Mouse (Mus musculus) olfactory bulb, adult 2 months (tissue): ENCODE data around the gene Ndufa4l2. TPM values are rescaled to one million over a fixed set of nuclear protein-coding genes. Genes with fewer than 3 reads are reported as not detected.

Experiments used
- H3K27ac ChIP-seq: fragments of 200-500 bp; 2 replicates; pipeline ENCODE4 v1.5.1; 2012; ENCODE audit warnings: low read depth, low read length; ENCODE audit not compliant: insufficient read depth
- H3K4me1 ChIP-seq: fragments of 200-500 bp; 2 replicates; pipeline ENCODE4 v1.6.1; 2012; ENCODE audit warnings: low read length; ENCODE audit not compliant: control insufficient read depth, insufficient read depth
- H3K4me3 ChIP-seq: fragments of 200-500 bp; 2 replicates; pipeline ENCODE4 v1.5.1; 2012; ENCODE audit warnings: mild to moderate bottlenecking, low read depth, low read length, moderate library complexity; ENCODE audit not compliant: insufficient read depth
- CTCF ChIP-seq: fragments of 200-500 bp; IDR thresholded peaks from 2 replicates; pipeline ENCODE4 v1.5.1; 2012; ENCODE audit warnings: low read depth, mild to moderate bottlenecking, low read length, moderate library complexity; ENCODE audit not compliant: insufficient read depth
- POLR2A ChIP-seq: fragments of 200-500 bp; IDR thresholded peaks from 2 replicates; pipeline ENCODE4 v1.6.1; 2012; ENCODE audit warnings: mild to moderate bottlenecking, low read depth, low read length, moderate library complexity; ENCODE audit not compliant: insufficient read depth
- WGBS: fragments of 180-500 bp; shearing (Covaris S2); methylation state at CpG from one replicate; pipeline ENCODE4 v1.1.7; 2018; 5-methylcytosine and 5-hydroxymethylcytosine counted together
- polyA plus RNA-seq: library from polyadenylated mRNA; stranded (reverse); fragments of >200 nt; gene quantifications from 2 replicates; pipeline ENCODE4 v1.2.4, GENCODE M21; 2012; ENCODE audit warnings: low replicate concordance; ENCODE audit not compliant: missing spikeins, insufficient read depth, insufficient read length

Gene Ndufa4l2
- polyA plus RNA-seq, 1 experiment, result not detected

- TF ChIP-seq CTCF (peak; percentile 46; the same call in 1 of the 2 replicates), POLR2A (no peak)
Observed at GRCm38 (mm10) chr10:127508239-127508638, 6.5 kb upstream of the Ndufa4l2 start.

GRCm38 (mm10) chr10:127509051-127509836 lies 5.5 kb upstream of the Ndufa4l2 start:
- 2% methylated on average over 35 of the region's 35 CpGs for WGBS
- no peak for TF ChIP-seq POLR2A
- TF ChIP-seq CTCF, result peak; percentile 81
- peaks cover 72% of the 10 kb centered on the region for H3K4me1 ChIP-seq
- peak overlapping the region; percentile 96 for H3K27ac ChIP-seq
- H3K4me3 ChIP-seq, result peak overlapping the region; percentile 47

More at GRCm38 (mm10) chr10:127508239-127508638, 6.5 kb upstream of the Ndufa4l2 start:
- Histone ChIP-seq H3K27ac (peak overlapping the region; percentile 19; the same call in 1 of the 2 replicates), H3K4me3 (no peak overlapping the region), H3K4me1 (peaks cover 65% of the 10 kb centered on the region)
- WGBS, result 14% methylated on average over 15 of the region's 15 CpGs

- WGBS, result 17% methylated on average over 17 of the region's 17 CpGs
- TF ChIP-seq CTCF, result no peak
- TF ChIP-seq POLR2A, result no peak
- H3K4me3 ChIP-seq, result peak overlapping the region; percentile 47
- peak overlapping the region; percentile 96 for H3K27ac ChIP-seq
- H3K4me1 ChIP-seq, result peaks cover 75% of the 10 kb centered on the region
Observed at GRCm38 (mm10) chr10:127509837-127510701, 4.7 kb upstream of the Ndufa4l2 start.

- Histone ChIP-seq H3K27ac (peak overlapping the region; percentile 96), H3K4me3 (peak overlapping the region; percentile 53), H3K4me1 (peaks cover 78% of the 10 kb centered on the region)
- TF ChIP-seq POLR2A (no peak), CTCF (no peak)
- 18% methylated on average over 11 of the region's 11 CpGs for WGBS
Observed at GRCm38 (mm10) chr10:127510895-127511617, 3.7 kb upstream of the Ndufa4l2 start.

GRCm38 (mm10) chr10:127511634-127512306 lies 3.0 kb upstream of the Ndufa4l2 start:
- Histone ChIP-seq H3K4me3 (peak overlapping the region; percentile 53), H3K27ac (peak overlapping the region; percentile 96), H3K4me1 (peaks cover 75% of the 10 kb centered on the region)
- TF ChIP-seq CTCF (peak; percentile 40; the same call in 1 of the 2 replicates), POLR2A (no peak)
- 1% methylated on average over 46 of the region's 46 CpGs for WGBS

GRCm38 (mm10) chr10:127512307-127512666 lies 2.5 kb upstream of the Ndufa4l2 start:
- 4% methylated on average over 7 of the region's 7 CpGs for WGBS
- Histone ChIP-seq H3K4me3 (peak overlapping the region; percentile 53), H3K27ac (peak overlapping the region; percentile 96), H3K4me1 (peaks cover 72% of the 10 kb centered on the region)
- TF ChIP-seq POLR2A, result no peak
- TF ChIP-seq CTCF, result no peak

GRCm38 (mm10) chr10:127512813-127513212 lies 2.0 kb upstream of the Ndufa4l2 start:
- under 1% methylated on average over 27 of the region's 27 CpGs for WGBS
- 0 out of 2 replicates have a peak, but pooled peaks have one; percentile 20 for TF ChIP-seq POLR2A
- peak; percentile 100 for TF ChIP-seq CTCF
- Histone ChIP-seq H3K4me1 (peaks cover 67% of the 10 kb centered on the region), H3K27ac (peak overlapping the region; percentile 96; the same call in 1 of the 2 replicates), H3K4me3 (peak overlapping the region; percentile 19)

- no peak overlapping the region for H3K4me3 ChIP-seq
- peaks cover 59% of the 10 kb centered on the region for H3K4me1 ChIP-seq
- 2% methylated on average over 16 of the region's 16 CpGs for WGBS
- H3K27ac ChIP-seq, result 0 out of 2 replicates have a peak overlapping the region, but pooled peaks have one; percentile 34
- no peak for TF ChIP-seq CTCF
- no peak for TF ChIP-seq POLR2A
Observed at GRCm38 (mm10) chr10:127513501-127514091, 1.2 kb upstream of the Ndufa4l2 start.
